Mouse (Mus musculus): ENCODE results near the gene Lrrc3.

DNA sequence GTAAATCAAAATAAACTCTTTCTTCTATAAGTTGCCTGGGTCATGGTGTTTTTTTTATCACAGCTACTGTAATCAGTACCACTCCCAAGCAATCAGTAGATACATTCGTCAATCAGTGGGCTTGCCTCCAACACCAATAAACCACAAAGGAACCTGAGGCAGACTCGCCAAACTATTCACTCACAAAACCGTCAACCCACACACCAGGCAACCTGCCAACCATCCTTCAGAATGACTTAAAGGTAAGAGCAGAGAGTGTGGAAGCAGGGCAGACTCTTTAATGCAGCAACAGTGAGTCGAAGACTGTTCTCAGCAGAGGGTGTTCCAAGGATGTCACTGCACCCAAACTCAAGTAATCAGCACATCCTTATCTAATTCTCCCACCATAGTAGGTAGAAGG is 20.3 kb upstream of the Lrrc3 start:
- TF ChIP-seq E2F4 (IDR thresholded peaks at IDR 0.05; ENCODE audit: insufficient read depth) (no peak), POLR2A (IDR thresholded peaks at IDR 0.05; ENCODE audit: insufficient read length, low read depth) (no peak), POLR2AphosphoS2 (IDR thresholded peaks at IDR 0.05; ENCODE audit: insufficient read length, low read depth) (no peak), USF1 (IDR thresholded peaks at IDR 0.05; ENCODE audit: low read depth) (no peak), TCF12 (IDR thresholded peaks at IDR 0.05; ENCODE audit: insufficient read depth, poor library complexity, severe bottlenecking) (no peak), MYOG (IDR thresholded peaks at IDR 0.05; ENCODE audit: control insufficient read depth in 1 of 3, insufficient read depth in 1 of 3, insufficient read length in 2 of 3, low read depth in 2 of 3) (no peak)
